Mouse (Mus musculus): ENCODE results near the gene Dnaaf1.

The Dnaaf1 gene

DNA sequence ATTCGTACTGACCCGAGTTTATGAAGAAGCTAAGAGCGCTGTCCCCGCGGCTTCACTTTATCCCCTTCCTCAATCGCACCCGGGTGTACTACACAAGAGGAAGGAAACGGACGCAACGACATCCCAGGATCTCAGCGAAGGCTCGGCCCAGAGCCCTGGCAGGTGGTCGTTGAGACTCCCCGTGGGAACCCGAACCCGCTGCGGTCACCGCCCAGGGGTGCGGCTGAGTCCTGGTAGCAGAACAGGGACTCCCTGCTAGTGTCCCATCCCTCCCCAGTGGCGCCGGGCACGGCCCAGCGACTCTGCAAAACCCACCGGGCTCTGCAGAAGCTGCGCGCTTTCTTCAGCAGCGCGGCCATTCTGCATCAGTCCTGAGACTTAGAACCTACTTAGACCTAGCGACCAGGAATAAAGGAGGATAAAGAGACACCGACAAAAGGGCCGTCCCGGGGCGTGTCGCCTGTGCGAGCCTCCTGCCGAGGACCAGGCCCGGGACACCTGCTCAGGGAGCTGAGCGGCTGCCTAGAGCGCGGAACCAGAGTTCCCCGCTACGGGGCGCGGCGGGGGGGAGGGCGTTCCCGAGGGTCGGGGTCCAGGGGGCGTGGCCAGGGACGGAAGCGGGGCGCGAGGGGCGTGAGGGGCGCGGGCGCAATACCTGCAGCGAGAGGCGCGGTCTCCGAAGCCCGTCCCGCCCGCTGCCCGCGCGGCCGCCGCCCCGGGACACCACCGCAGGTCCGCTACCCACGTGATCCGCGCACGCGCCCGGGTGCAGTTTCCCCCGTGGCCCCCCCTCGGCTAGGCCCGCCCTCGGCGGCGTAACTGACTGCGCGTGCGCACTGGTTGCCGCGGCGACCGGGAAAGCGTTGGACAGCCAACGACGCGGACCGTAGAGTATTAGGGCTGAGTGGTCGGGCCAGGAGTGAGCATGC is at the start of gene Dnaaf1, which contains the start of gene Hsdl1:
Gene Dnaaf1, plus strand, starts transcription at position 799 of the 929 bp plus-strand sequence.
Gene Hsdl1, minus strand, starts transcription at position 747 of the 929 bp plus-strand sequence.
- peak; percentile 77 for DNase-seq (ENCODE audit: low read depth)

DNA sequence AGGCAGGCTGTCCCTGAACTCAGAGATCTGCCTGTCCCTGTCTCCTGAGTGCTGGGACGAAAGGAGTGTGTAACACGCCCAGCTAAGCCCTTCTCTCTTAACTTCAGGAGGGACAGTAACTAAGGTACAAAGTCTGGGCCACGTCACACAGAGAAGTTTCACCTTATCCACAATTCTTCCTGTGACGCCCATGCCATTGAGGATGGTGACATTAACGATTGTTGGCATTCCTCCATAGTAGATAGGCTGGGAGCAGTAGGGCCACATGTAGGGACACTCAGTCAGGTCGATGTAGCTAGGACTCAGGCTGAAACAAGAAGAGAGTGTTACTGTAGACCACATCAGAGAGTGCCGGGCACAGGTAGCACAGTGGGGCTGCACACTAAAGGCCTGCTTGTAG is 46.3 kb upstream of the Dnaaf1 start:
- no peak for DNase-seq (ENCODE audit: low read depth)

DNA sequence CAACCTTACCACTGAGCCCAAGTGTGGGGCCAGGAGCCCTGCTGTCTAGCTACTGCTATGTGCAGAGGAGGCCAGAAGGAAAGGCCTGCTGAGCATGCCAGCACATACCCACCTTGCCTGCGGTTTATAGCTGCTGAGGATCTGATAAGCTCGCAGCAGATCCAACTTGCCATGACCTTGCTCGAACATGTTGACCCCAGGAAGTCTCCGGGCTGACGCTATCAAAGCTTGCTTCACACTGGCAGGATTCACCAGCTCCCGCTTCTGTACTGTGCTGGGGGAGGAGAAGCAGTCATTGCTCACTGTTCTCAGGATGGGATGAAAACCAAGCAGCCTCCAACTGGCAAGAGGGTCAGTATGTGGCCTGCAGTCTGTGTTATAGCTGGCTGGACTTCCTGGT is 44.1 kb upstream of the Dnaaf1 start:
- DNase-seq (ENCODE audit: low read depth), result no peak

DNA sequence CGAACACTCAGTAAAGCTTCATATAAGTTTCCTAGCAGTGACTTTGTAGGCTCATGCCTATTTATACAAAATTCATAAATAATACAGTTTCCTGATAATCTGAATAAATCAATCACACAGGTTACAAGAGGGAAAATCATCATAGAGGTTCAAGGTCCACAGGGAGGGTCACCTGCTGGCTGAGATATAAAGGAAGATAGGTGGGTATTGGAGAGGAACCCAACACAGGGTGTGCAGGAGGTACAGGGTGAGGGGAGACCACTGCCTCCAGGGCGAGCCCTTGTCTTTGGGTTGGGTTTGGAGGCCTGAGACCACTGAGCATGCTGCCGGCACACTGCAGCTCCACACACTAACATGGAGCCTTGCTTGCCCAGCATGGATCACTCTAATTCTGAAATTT is 43.6 kb upstream of the Dnaaf1 start:
- no peak for DNase-seq (ENCODE audit: low read depth)

DNA sequence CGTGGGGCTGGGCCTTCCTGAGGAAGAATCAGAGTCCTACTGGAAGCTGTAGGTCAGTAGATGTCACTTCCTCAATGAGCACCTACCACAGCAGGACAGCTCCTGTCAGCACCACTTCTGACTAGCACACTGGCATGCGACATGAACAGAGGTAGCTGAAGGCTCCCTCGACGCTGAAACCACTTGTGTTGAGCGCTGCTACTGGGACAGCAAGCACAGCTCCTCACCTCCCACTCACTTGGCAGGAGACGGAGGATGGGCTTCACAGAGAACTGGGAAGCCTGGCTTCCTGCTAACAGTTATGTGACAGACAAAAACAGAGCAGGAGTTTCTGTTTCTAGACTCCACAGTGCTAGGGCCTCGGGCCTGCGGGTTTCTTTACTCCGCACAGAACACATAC is 43.1 kb upstream of the Dnaaf1 start:
- no peak for DNase-seq (ENCODE audit: low read depth)

DNA sequence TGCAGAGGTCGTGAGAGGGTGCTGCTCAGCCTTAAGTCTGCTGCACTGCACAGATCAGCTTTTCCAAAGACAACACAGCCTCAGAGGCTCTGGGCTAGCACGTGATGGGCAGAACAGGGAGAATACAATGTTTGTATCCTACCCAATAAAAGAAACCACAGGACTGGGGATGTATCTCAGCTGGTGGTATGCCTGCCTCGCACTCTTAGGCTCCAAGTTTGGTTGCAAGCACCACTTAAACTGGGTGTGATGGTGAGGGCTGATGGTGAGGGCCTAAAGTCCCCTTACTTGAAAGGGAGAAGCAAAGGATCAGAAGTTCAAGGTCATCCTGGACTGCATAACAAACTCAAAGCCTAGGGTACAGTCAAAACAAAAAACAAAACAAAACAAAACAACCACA is 30.4 kb upstream of the Dnaaf1 start:
- no peak for DNase-seq (ENCODE audit: low read depth)

DNA sequence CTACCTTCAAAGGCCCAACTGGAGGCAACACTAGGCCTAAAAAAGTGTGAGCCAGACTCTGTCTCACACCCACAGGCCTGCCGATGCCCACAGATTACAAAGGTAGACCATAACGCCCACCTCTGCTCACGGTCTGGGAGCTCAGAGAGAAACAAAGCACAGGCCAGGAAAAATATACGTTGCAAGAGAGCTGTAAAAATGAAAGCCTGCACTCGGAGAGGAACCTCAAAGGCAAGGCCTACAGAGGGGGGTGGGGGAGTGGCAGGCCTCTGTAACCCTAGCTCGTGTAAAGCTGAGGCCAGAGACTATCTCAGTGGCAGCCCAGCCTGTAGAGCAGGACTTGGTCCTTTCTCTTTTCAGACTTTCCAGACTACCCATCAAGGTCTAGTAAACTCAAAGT is 29.9 kb upstream of the Dnaaf1 start:
- no peak for DNase-seq (ENCODE audit: low read depth)

DNA sequence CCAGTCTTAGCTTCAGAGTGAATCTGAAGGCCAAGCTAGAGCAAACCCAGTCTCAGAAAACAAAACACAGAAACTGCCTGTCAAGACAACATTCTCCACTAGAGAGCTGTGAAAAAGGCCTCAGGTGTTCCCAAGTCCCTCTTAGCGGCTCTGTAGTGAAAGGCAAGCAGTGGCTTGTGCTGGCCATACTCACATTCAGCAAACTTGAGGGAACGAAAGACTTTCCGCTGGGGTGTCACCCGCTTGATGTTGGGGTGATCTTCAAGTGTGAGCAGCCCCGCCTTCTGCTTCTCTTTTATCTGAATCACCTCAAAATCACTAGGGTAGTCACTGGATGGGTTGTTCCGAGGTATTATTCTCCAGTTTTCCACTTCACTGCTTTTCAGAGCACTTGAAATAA is 29.2 kb upstream of the Dnaaf1 start:
- DNase-seq (ENCODE audit: low read depth), result no peak

DNA sequence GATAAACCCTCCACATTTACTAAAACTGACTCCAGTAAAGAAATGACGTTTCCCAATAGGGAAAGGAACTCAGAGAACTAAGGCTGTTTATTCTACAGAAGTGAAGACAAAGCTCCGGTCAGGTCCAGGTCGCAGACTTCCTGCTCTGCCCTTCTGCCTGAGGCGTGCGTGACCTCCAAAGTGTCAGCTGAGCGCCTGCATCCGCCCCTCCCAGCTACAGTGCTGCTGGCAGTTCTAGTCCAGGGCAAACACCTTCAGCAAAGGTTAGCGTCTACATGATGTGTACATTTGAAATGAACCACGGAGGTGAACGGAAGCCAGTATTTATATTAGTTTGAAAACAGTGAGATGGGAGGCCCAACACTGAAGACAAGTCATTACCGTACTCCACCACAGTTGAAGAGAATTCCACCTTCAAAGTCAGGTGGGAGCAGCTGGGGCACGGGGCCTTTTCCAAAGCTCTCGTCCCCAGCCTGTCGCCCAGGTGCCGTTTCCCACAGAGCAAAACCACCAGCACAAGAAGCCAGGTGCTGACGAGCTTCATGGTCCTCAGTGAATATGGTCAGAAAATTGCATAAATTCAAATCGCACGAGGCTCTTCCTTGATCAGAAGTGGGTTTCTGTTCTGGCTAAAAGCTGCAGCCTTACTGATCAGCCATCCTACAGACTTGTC is 27.9 kb upstream of the Dnaaf1 start:
- DNase-seq (ENCODE audit: low read depth), result no peak

DNA sequence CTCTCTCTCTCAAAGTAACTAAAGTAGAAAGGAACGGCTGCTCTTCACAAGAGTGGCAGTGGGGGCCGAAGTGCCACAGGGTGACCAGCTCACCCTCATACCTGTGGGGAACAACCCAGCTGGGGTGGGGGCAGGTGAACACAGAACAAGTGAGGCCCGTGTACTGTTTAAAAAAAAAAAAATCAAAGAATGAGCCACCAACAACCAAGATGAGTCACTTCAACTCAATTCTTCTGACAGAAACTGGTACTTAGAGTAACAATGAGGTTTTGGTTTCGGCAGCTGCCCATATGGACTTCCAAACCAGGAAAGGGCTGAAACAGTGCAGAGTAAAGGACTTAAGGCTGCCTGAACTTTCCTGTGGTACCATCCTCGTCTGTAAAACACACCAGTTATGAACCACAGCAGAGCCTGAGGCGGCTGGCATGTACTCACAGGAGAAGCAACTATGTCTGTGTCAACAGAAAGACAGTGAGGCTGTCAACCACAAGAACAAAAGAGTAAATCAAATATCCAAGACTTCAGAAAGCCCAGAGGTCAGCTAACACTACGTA is 26.4 kb upstream of the Dnaaf1 start:
- DNase-seq (ENCODE audit: low read depth), result no peak

DNA sequence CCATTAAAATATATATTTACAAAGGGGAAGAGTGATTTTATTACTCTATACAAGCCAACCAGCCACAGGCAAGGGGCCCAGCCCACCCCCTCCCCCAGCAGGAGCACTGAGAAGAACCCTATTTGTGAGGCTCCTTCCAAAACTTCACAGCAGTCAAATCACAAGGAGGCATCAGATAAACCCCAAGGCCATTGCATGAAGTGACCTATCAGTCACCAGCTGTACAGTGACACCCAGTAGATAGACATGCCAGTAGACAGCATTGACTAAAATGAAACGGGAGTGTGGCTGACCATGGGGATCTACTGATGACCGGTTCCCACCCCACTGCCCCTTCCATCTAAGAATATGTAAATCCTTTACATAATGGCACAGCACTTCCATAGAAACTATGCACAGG is 22.1 kb upstream of the Dnaaf1 start:
- no peak for DNase-seq (ENCODE audit: low read depth)

DNA sequence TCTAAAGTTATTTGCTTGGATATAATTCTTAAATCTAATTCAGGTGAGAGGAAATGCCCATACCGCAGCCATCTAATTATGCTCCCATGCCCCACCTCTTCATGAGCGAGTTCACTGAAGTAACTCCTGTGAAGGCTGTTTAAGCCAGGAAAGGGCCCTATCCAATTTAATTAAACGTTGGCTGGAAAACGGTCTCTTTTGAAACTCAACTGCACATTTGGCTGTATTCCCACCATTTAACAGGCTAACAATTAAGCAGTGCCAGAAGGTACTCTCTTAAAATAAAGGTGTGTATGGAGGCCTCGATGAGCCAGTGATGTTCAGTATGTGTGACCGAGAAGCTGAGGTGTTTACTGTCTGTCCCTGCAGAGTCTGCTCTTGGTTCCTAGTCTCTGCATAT is 19.2 kb upstream of the Dnaaf1 start:
- DNase-seq (ENCODE audit: low read depth), result no peak

DNA sequence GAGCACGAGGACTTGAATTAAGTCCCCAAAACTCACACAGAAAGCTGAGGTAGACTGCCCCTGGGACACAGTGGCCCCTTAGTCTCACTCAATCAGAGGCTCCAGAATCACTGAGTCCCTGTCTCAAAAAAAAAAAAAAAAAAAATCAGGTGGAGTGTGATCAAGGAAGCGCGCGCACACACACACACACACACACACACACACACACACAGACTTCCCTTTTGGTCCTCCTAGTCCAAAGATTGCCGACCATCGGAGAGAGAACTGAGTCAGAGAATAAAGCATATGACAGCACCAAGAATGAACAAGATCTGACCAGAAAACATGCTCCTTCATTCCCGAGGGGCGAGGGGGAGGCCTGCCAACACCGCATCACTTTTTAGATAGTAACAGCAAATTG is 17.9 kb upstream of the Dnaaf1 start:
- no peak for DNase-seq (ENCODE audit: low read depth)

DNA sequence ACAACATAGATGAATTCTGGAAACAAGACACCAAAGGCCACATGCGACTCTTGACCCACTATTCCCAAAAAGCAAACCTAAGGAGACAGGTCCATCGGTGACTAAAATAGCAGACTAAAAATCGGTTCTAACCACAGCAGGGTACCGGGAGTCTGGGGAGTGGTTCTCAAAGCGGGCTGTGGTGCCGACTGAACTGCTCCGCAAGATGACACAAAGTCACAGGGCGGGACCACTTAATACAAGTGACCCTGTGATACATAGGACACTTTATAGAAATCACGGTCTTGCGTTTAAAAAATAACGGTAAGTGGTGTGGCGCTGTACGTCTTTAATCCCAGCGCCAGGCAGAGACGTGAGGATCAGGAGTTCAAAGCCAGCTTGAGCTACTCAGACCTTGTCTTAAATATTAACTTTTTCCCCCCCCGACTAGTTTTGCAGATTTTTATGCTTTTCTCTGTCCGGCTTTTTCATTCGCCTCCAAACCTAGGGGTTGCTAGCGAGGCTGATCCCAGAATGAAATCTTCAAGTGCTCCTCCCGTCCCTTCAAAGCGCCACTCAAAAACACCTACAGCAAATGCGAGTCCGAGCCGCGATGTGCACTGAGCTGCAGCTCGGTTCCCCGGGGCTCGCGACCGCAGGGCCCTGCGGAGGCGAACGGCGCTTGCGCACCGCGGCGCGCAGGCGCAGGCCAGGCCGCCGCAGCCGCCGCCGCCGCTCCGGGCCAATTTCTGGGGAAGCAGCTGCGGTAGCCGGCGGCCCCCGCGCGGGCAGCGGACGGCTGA is 17.0 kb upstream of the Dnaaf1 start:
- peak; percentile 43 for DNase-seq (ENCODE audit: low read depth)

DNA sequence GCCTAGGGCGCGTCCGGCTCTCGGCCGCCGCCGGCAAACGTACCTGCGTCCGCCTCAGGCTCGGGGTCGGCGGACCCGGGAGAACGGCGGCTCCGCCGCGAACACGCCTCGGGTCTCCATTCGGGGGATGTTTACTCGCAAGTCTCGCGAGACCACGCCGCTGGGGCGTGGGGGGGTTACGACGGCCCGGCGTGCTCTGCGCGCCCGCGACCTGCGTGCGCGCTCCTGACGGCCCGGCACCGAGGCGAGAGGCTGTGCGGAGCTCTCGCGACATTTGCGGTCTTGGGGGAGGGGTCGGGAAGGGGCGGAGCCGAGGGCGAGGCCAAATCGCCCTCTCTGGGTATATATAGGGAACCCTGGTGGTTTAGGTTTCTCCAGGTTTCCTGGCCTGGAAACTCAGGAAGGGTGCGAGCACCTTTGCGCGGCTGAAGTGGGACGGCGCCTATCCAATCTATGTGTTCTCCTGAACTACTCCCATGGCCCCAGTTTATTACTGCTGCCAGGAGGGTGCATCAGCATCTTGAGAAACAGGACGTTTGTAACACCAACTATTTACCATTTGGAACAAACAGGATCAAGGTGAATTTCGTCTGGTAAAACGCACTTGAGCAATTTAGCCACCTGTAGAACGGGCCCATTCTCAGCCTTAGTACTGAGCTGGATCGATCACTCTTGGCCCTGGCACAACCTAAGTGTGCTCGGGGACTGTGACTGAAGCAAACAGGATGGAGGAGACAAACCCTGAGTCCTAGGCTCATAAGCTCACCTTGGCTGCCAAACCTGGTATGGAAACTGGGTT is 16.2 kb upstream of the Dnaaf1 start, which contains the start of gene Mbtps1:
Gene Mbtps1, minus strand, starts transcription at position 133 of the 799 bp plus-strand sequence.
- DNase-seq (ENCODE audit: low read depth), result peak; percentile 92

DNA sequence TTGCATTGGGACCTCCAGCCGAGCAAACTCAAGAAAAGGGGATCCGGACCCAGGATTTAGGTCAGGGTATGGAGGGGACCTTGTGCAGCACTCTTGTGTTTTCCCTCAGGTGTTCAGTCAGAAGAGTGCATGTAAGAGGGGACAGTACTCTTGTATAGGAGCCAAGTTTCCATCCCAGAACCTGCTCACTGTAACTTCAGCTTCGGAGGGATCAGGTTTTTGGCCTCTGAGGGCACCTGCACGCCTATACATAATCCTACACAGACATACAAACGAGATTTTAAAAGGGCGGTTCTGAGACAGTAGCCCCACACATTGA is 15.7 kb upstream of the Dnaaf1 start:
- DNase-seq (ENCODE audit: low read depth), result no peak

DNA sequence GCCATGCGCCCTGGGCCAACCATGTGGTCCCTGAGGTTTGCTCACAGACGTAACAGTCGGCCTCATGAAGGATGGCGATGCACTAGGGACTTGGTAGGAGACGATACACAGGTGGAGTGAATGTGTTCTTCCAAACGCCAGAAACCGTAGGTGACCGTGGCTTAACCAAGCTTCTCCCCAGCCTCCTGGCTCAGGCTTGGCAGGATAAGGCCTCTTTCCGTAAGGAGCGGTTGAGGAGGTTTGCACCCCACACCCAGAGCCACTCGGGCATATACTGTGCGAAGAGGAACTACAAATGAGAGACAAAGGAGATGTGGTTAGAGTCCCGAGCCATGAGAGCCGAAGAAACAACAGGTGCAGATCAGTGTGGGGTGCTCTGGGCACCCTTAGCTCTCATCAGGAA is 11.2 kb upstream of the Dnaaf1 start:
- no peak for DNase-seq (ENCODE audit: low read depth)

DNA sequence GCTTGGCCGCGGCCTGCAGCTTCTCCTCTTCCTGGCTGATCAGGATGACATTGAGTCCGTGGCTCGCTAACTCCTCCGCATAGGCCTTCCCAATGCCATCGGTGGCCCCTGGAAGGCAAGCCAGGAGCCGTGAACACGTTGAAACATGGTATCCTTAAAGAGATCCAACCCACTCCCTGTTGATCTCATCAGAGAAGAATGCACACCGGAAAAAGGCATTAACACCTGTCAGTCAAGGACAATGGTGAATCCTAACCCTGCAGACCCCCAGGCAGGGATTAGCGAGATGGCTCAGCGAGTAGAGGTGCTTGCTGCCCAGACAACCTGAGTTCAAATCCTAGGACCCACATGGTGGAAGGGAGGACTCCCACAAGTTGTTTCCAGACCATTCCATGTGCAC is 8.7 kb upstream of the Dnaaf1 start:
- no peak for DNase-seq (ENCODE audit: low read depth)

DNA sequence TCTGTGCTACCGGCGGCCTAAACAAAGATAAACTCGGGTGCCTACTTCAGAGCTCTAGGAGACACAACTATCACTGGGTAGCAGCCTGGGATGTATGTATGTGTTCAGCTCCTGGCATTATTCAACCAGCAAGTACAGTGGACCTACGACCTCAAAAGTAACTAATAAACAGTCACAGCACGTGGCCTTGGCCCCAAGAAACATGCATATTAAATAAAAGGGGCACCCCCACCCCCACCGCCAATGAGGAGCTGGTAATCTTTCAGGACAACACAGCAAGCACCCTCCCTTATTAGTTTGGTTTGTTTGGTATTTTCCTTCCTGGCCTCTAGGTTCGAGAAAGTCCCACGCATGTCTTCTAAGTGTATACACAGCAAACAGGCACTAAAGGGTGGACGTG is 6.8 kb upstream of the Dnaaf1 start:
- no peak for DNase-seq (ENCODE audit: low read depth)

DNA sequence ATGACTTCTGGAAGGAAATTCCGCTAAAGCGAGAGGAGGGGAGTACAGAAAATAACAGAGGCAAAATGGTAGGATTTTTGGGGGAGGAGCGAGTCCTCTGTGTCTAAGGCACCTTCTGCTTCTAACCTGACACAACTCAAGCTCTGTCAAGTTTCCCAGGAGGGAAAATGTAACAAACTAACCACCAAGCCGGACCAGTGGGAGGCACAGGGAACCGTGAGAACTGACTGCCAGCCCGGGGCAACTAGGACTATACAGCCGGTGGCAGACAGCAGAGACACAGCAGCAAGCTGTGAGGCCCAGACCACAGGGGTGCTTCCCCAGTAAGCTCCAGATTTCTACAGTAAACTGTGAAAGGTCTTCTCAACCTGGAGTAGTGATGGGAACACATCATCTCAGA is 6.1 kb upstream of the Dnaaf1 start:
- DNase-seq (ENCODE audit: low read depth), result no peak

DNA sequence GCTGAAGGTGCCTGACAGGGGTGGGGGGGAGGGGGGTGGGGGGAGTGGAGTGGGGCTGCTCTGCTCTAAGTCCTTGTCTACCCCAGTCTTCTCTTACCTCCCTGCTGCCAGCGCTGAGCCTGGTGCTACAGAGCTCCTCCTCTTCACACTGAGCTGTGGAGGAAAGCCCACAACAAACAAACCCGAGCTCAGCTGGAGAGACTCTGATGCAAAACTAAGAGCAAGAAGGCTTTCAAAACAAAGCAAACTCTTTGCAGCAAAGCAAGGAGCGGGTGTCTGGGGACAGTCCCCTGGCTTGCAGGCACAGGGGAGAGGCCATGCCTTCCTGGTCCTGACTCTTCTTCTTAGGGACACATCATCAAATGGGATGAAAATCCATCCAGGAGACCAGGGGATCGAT is 5.2 kb upstream of the Dnaaf1 start:
- DNase-seq (ENCODE audit: low read depth), result no peak

DNA sequence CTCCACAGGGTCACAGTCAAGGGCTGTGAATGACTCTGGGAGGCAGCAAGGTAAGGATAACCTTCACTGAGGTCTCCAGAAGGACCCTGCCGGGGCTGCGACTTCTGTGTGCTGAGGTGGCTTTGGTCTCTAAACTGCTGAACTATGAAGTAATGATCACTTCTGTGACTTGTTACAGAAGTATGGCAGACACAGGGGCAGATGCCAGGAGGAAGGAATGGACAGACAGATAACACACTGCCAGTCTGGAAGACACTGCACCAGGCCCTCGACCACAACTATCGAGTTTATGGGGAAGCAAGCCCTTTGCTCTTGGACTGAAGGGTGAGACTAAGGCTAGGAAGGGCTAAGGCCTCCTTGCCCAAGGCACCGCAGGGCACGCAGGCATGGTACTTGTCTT is 3.9 kb upstream of the Dnaaf1 start:
- DNase-seq (ENCODE audit: low read depth), result no peak
